Mouse (Mus musculus): ENCODE results near the gene Myof.

DNA sequence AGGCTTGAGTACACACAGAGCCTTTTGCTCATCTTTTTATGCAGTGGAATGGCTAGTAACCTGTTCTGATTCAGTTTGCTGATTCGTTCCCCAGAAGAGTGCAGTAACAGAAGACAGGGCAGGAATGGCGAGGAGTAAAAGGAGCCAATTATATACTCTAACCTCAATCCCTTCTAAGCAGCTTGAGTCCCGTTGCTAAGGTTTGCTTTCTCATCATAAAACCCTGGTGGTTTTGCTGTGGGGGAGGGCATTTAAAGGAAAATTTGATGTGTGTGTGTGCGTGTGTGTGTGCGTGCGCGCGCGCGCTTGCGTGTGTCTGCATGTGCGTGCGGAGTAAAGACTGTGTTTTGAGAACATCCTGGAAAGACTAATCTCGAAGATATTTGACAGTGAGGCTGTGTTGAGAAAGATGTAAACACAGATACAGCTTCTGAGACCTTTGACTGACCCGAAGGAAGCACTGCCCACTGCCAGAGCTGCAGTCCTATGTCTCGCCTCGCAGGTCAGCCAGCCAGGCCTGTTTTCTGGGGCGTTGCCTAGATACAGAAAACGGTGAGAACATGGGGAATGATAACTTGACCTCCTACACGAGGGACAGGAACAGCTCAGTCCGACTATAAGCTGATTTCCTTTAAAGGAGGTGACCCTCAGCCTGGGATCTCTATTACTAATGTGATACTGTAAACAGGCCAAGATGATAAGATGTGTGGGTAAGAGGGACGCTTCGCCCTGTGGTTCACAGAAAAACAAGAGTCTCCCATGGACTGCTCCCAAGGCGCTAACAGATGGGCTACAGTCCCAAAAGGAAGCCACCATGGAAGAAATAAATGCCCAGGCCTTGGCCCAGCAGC is 39.5 kb downstream of the Myof start:
- no peak for TF ChIP-seq SRF (IDR thresholded peaks at IDR 0.05; ENCODE audit: control insufficient read depth, insufficient read length, low read depth)
- TF ChIP-seq POLR2A (IDR thresholded peaks at IDR 0.05; ENCODE audit: insufficient read length, low read depth) = no peak
- no peak for TF ChIP-seq USF1 (IDR thresholded peaks at IDR 0.05; ENCODE audit: low read depth)
- no peak for TF ChIP-seq POLR2AphosphoS2 (IDR thresholded peaks at IDR 0.05; ENCODE audit: insufficient read length, low read depth)
- TF ChIP-seq TCF12 (IDR thresholded peaks at IDR 0.05; ENCODE audit: insufficient read depth, poor library complexity, severe bottlenecking) = no peak
- TF ChIP-seq TCF3 (IDR thresholded peaks at IDR 0.05; ENCODE audit: insufficient read length, low read depth) = no peak
- no peak for TF ChIP-seq E2F4 (IDR thresholded peaks at IDR 0.05; ENCODE audit: insufficient read depth)
- TF ChIP-seq CEBPB (IDR thresholded peaks at IDR 0.05; ENCODE audit: insufficient read depth, poor library complexity, severe bottlenecking) = no peak
- no peak for TF ChIP-seq MAX (IDR thresholded peaks at IDR 0.05; ENCODE audit: low read depth)
- no peak for TF ChIP-seq MYOG (IDR thresholded peaks at IDR 0.05; ENCODE audit: control insufficient read depth in 1 of 3, insufficient read depth in 1 of 3, insufficient read length in 2 of 3, low read depth in 2 of 3)
- no peak for TF ChIP-seq MYOD1 (IDR thresholded peaks at IDR 0.05; ENCODE audit: control insufficient read depth in 1 of 3, insufficient read length in 2 of 3, low read depth in 2 of 3)
